Mouse (Mus musculus): ENCODE results near the gene Arsg.

Arsg gene

GRCm38 (mm10) chr11:109473171-109474085 is at the start of gene Arsg, which contains the start of gene Slc16a6:
Gene Arsg, plus strand, starts transcription at chr11:109473374.
Gene Slc16a6, minus strand, starts transcription at chr11:109473598.
- ChIA-PET POLR2A (interaction anchor here (0.6 to 3.5 kb wide), 11 partner anchors 9 to 1942 kb away, joined by 3 to 27 read pairs (median 3); no protein-coding TSS in a partner anchor), CTCF (interaction anchor here in 1 of 4 experiments (0.6 kb wide), 2 partner anchors 27 to 248 kb away, joined by 3 read pairs; no protein-coding TSS in a partner anchor)

- CTCF ChIA-PET, result interaction anchor here (0.6 to 2.7 kb wide), 35 partner anchors 9 to 488 kb away, joined by 3 to 37 read pairs (median 4); partner anchors contain the start of genes Rgs9 (in 3 of the 4) and Wipi1 (in 1 of the 4)
- POLR2A ChIA-PET, result interaction anchor here (0.5 to 2.4 kb wide), 20 partner anchors 11 to 253 kb away, joined by 3 to 23 read pairs (median 4); partner anchors contain the start of gene Wipi1 (in 2 of the 4)
Measured at GRCm38 (mm10) chr11:109425392-109426271, 47.5 kb upstream of the Arsg start, which contains the start of gene Amz2. Gene Amz2, plus strand, starts transcription at chr11:109425946.

- CTCF ChIA-PET, result interaction anchor here in 3 of 4 experiments (1.0 to 2.7 kb wide), 14 partner anchors 12 to 249 kb away, joined by 3 to 37 read pairs (median 6); partner anchors contain the start of genes Rgs9 (in 1 of the 3) and Wipi1 (in 1 of the 3)
- POLR2A ChIA-PET, result interaction anchor here in 3 of 4 experiments (0.7 to 2.4 kb wide), 17 partner anchors 11 to 252 kb away, joined by 3 to 23 read pairs (median 4); partner anchors contain the start of gene Wipi1 (in 3 of the 3)
Measured at GRCm38 (mm10) chr11:109426272-109426586, 46.9 kb upstream of the Arsg start.

- ChIA-PET POLR2A (interaction anchor here in 2 of 4 experiments (0.8 to 1.6 kb wide), 5 partner anchors 12 to 158 kb away, joined by 3 to 4 read pairs (median 3); partner anchors contain the start of gene Rgs9 (in 1 of the 2)), CTCF (no interaction called here)
Measured at GRCm38 (mm10) chr11:109427353-109427752, 45.8 kb upstream of the Arsg start.

GRCm38 (mm10) chr11:109434233-109434798 is 38.9 kb upstream of the Arsg start:
- ChIA-PET CTCF (interaction anchor here in 2 of 4 experiments (1.1 to 1.2 kb wide), 2 partner anchors 190 kb away, joined by 3 to 6 read pairs; no protein-coding TSS in a partner anchor), POLR2A (interaction anchor here in 1 of 4 experiments (0.9 kb wide), 1 partner anchor 36 kb away, joined by 3 read pairs; no protein-coding TSS in a partner anchor)

GRCm38 (mm10) chr11:109436889-109437288 is 36.3 kb upstream of the Arsg start:
- CTCF ChIA-PET, result interaction anchor here in 1 of 4 experiments (1.3 kb wide), 1 partner anchor 139 kb away, joined by 5 read pairs; the partner anchor contains the start of gene Rgs9
- POLR2A ChIA-PET, result interaction anchor here in 2 of 4 experiments (0.6 to 1.6 kb wide), 3 partner anchors 11 to 142 kb away, joined by 3 read pairs; partner anchors contain the start of gene Amz2 (in 1 of the 2)

- POLR2A ChIA-PET, result interaction anchor here (0.6 to 1.7 kb wide), 12 partner anchors 11 to 226 kb away, joined by 3 to 10 read pairs (median 3); partner anchors contain the start of gene Amz2 (in 1 of the 4)
- CTCF ChIA-PET, result interaction anchor here (0.7 to 2.7 kb wide), 14 partner anchors 13 to 283 kb away, joined by 3 to 22 read pairs (median 8); partner anchors contain the start of genes Amz2 (in 1 of the 4), Fam20a (in 1 of the 4) and Rgs9 (in 1 of the 4)
Measured at GRCm38 (mm10) chr11:109439209-109439608, 34.0 kb upstream of the Arsg start.

GRCm38 (mm10) chr11:109439829-109440340 is 33.3 kb upstream of the Arsg start:
- POLR2A ChIA-PET, result interaction anchor here (0.5 to 1.7 kb wide), 14 partner anchors 13 to 1831 kb away, joined by 3 to 11 read pairs (median 3); partner anchors contain the start of genes Amz2 (in 2 of the 4) and Wipi1 (in 1 of the 4)
- CTCF ChIA-PET, result interaction anchor here (0.5 to 2.7 kb wide), 21 partner anchors 8 to 424 kb away, joined by 3 to 22 read pairs (median 6); partner anchors contain the start of genes Rgs9 (in 3 of the 4), Amz2 (in 2 of the 4) and Fam20a (in 1 of the 4)

GRCm38 (mm10) chr11:109440641-109441040 is 32.5 kb upstream of the Arsg start:
- ChIA-PET CTCF (interaction anchor here (0.5 to 2.7 kb wide), 18 partner anchors 9 to 423 kb away, joined by 3 to 22 read pairs (median 7); partner anchors contain the start of genes Rgs9 (in 3 of the 4) and Amz2 (in 1 of the 4)), POLR2A (interaction anchor here in 2 of 4 experiments (0.5 to 1.2 kb wide), 3 partner anchors 10 to 167 kb away, joined by 3 to 5 read pairs (median 4); no protein-coding TSS in a partner anchor)

- POLR2A ChIA-PET, result interaction anchor here in 2 of 4 experiments (0.6 to 1.0 kb wide), 2 partner anchors 10 to 196 kb away, joined by 3 to 4 read pairs; no protein-coding TSS in a partner anchor
- CTCF ChIA-PET, result interaction anchor here (0.7 to 2.7 kb wide), 15 partner anchors 10 to 197 kb away, joined by 3 to 22 read pairs (median 8); partner anchors contain the start of genes Rgs9 (in 3 of the 4) and Amz2 (in 1 of the 4)
Measured at GRCm38 (mm10) chr11:109441119-109441518, 32.1 kb upstream of the Arsg start.

GRCm38 (mm10) chr11:109442166-109442730 is 30.9 kb upstream of the Arsg start:
- POLR2A ChIA-PET, result interaction anchor here in 1 of 4 experiments (0.7 to 1.2 kb wide), 3 partner anchors 12 to 198 kb away, joined by 3 to 7 read pairs (median 3); no protein-coding TSS in a partner anchor
- CTCF ChIA-PET, result interaction anchor here in 3 of 4 experiments (0.5 to 2.7 kb wide), 10 partner anchors 111 to 1407 kb away, joined by 3 to 12 read pairs (median 4); partner anchors contain the start of gene Rgs9 (in 1 of the 3)

- CTCF ChIA-PET, result interaction anchor here (0.6 to 2.7 kb wide), 15 partner anchors 12 to 418 kb away, joined by 3 to 19 read pairs (median 4); partner anchors contain the start of gene Wipi1 (in 1 of the 4)
Measured at GRCm38 (mm10) chr11:109443468-109444263, 29.5 kb upstream of the Arsg start.

GRCm38 (mm10) chr11:109444600-109444999 is 28.6 kb upstream of the Arsg start:
- POLR2A ChIA-PET, result interaction anchor here in 1 of 4 experiments (0.7 kb wide), 1 partner anchor 90 kb away, joined by 3 read pairs; no protein-coding TSS in a partner anchor
- CTCF ChIA-PET, result interaction anchor here (0.9 to 2.7 kb wide), 15 partner anchors 113 to 416 kb away, joined by 3 to 39 read pairs (median 8); partner anchors contain the start of gene Wipi1 (in 1 of the 4)

More at GRCm38 (mm10) chr11:109443468-109444263, 29.5 kb upstream of the Arsg start:
- POLR2A ChIA-PET, result no interaction called here

GRCm38 (mm10) chr11:109445438-109446035 is 27.6 kb upstream of the Arsg start:
- CTCF ChIA-PET, result interaction anchor here (0.5 to 2.7 kb wide), 24 partner anchors 28 to 421 kb away, joined by 3 to 39 read pairs (median 6); partner anchors contain the start of genes Arsg (in 1 of the 4), Slc16a6 (in 1 of the 4) and Wipi1 (in 1 of the 4)
- POLR2A ChIA-PET, result interaction anchor here in 1 of 4 experiments (0.7 to 0.8 kb wide), 2 partner anchors 15 to 89 kb away, joined by 3 to 6 read pairs; no protein-coding TSS in a partner anchor

Measured in embryonic stem cell, embryonic (primary cell).